Mouse (Mus musculus) embryonic fibroblast, embryonic 13.5 days (primary cell): ENCODE measurements at regions not wholly inside any gene's neighbourhood (a gene's known extent, or its start where the extent isn't known, plus 50 kb on each side); places are given as distances from the start of the nearest gene placed in this dataset.
"Not testable (repeated sequence)": the region's sequence is repeated elsewhere in the genome, so short reads cannot be mapped to it uniquely, and the experiment has no call there.

Source experiments
- H3K27ac ChIP-seq: 2 replicates; pipeline ENCODE4 v1.5.1; 2012; ENCODE audit warnings: low read length, control low read depth, inconsistent platforms; ENCODE audit not compliant: insufficient read depth
- H3K4me1 ChIP-seq: 2 replicates; pipeline ENCODE4 v1.6.1; 2011; ENCODE audit warnings: low read length; ENCODE audit not compliant: control insufficient read depth, insufficient read depth
- H3K4me3 ChIP-seq: 2 replicates; pipeline ENCODE4 v1.5.1; 2011; ENCODE audit warnings: mild to moderate bottlenecking, control low read depth, low read length; ENCODE audit not compliant: insufficient read depth
- CTCF ChIP-seq: IDR thresholded peaks from 2 replicates; pipeline ENCODE4 v1.5.1; 2011; ENCODE audit warnings: mild to moderate bottlenecking, control low read depth, low read length, moderate library complexity, borderline replicate concordance; ENCODE audit not compliant: insufficient read depth
- POLR2A ChIP-seq: IDR thresholded peaks from 2 replicates; pipeline ENCODE4 v1.6.1; 2011; ENCODE audit warnings: low read depth, mild to moderate bottlenecking, control low read depth, low read length, moderate library complexity

- no peak for TF ChIP-seq POLR2A
- no peak for TF ChIP-seq CTCF
- Histone ChIP-seq H3K27ac (no peak overlapping the region), H3K4me1 (no peaks in the 10 kb centered on the region), H3K4me3 (no peak overlapping the region)
Observed at GRCm38 (mm10) chr16:50783784-50784650, 193.1 kb upstream of the Ccdc54 start.

GRCm38 (mm10) chr16:50783240-50783639, 192.3 kb upstream of the Ccdc54 start:
- H3K4me1 ChIP-seq = no peaks in the 10 kb centered on the region
- no peak overlapping the region for H3K4me3 ChIP-seq
- TF ChIP-seq CTCF (no peak), POLR2A (no peak)
- no peak overlapping the region for H3K27ac ChIP-seq

GRCm38 (mm10) chr16:50779030-50779784, 188.3 kb upstream of the Ccdc54 start:
- Histone ChIP-seq H3K27ac (no peak overlapping the region), H3K4me1 (no peaks in the 10 kb centered on the region), H3K4me3 (no peak overlapping the region)
- TF ChIP-seq POLR2A = no peak
- no peak for TF ChIP-seq CTCF

DNA sequence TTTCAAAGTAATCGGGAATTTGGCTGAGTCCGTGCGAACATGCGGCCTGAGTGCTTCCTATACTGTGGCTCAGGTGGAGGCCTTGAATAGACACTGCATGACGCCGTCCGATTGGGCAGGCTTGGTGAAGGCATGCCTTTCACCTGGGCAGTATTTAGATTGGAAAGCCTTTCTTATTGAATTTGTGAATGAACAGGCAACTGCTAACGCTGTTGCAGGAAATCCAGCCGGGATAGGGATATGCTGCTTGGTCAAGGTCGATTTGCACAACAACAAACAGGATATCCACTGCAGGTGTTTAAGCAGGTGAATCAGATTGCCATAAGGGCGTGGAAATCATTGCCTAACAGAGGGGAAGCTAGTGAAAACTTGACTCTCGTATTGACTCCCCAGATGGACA, 183.7 kb upstream of the Ccdc54 start:
- H3K4me3 ChIP-seq, H3K27ac ChIP-seq, H3K4me1 ChIP-seq: not testable (repeated sequence)

DNA sequence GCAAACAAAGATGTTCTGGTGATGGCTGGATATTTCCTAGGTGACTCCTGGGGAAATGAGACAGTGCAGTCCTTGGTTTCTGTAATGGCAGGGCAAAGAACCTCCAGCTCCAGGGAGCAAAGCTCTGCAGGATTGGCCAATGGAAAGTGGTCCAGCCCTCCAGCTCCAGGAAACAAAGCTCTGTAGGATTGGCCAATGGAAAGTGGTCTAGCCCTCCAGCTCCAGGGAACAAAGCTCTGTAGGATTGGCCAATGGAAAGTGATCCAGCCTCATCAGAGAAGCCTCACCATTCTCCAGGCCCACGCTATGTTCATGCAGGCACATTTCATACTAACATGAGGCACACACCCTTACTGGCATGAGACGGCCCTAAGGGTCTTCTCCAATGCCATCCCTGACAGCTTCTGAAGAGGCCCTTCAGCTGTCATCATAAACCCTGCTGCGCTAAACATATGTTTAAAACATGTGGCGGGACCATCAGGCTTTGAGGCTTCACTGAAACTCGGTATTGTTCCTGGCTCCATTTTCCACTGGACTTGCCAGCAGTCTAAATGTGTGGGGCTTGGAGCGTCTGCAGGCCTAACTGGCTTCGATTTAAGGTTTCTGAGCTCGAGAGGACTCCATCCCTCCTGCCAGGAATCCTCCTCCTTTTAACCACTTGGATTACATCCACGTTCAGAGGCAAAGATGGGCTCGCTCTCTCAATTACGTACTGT, 175.3 kb upstream of the Ccdc54 start:
- no peaks in the 10 kb centered on the region for H3K4me1 ChIP-seq
- H3K4me3 ChIP-seq = no peak overlapping the region
- no peak for TF ChIP-seq POLR2A
- TF ChIP-seq CTCF = no peak
- no peak overlapping the region for H3K27ac ChIP-seq

DNA sequence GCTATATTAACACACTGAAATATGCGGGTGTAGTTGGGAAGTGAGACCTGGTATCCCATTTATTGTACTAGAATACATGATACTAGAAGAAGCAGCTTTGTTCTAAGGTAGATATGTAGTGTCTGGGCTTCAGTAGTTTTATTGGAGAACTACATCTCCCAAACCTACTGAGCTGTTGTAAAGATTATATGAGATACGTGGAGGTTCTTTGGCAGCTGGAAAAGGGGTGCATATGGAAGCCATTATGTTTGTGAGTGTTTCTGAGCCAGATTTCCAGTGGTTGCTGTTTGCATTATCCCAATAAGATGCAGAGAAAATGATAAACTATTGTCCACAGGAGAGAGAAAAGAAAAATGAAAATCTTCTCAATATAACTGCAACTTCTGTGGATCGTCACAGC, 171.1 kb upstream of the Ccdc54 start:
- H3K27ac ChIP-seq = no peak overlapping the region

GRCm38 (mm10) chr16:50759979-50760378, 169.0 kb upstream of the Ccdc54 start:
- H3K4me1 ChIP-seq = 0 out of 2 replicates have a peak, but pooled peaks cover 2% of the 10 kb centered on the region
- no peak overlapping the region for H3K27ac ChIP-seq
- TF ChIP-seq CTCF (no peak), POLR2A (no peak)
- no peak overlapping the region for H3K4me3 ChIP-seq

More for the DNA sequence above, 171.1 kb upstream of the Ccdc54 start:
- no peaks in the 10 kb centered on the region for H3K4me1 ChIP-seq
- TF ChIP-seq CTCF (no peak), POLR2A (no peak)
- no peak overlapping the region for H3K4me3 ChIP-seq

GRCm38 (mm10) chr16:50756696-50757095, 165.7 kb upstream of the Ccdc54 start:
- H3K27ac ChIP-seq = no peak overlapping the region
- TF ChIP-seq CTCF (peak; percentile 47; the same call in 1 of the 2 replicates), POLR2A (no peak)
- peaks cover 9% of the 10 kb centered on the region for H3K4me1 ChIP-seq
- no peak overlapping the region for H3K4me3 ChIP-seq

DNA sequence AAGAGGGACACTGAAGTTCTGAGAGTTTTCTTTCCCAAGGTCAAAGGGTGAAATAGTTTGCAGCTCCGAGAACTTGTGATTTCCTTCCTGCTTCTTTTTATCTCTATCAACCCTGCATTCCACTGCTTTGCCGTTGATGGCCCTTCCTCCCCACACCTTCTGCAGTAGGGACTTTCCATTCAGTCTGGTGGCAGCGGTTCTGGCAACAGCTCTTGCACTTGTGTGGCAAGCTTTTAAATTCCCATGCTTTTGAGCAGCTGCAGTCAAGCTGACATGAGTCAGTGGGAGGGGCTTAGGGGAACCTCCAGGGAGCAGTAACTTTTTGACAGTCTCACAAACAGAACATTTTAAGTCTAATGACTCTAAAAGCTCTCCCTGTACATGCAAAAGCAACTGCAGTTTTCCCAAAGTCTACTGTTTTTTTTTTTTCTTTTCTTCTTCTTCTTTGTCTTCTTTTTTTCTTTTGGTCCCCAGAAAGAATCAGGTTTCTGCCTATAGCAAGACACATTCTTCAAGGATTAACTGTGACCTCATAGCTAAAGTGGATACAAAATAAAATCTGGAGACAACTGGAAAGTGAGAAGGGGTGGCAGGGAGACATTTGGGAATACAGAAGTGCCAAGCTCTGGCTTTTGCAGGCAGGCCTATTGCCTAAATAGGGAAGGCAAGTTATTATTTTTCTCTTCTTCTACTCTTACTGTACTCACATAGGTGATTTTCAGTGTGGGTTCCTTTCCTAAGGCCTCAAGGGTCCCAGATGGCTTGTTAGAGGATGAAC, 162.8 kb upstream of the Ccdc54 start:
- Histone ChIP-seq H3K4me1 (peaks cover 14% of the 10 kb centered on the region), H3K27ac (peak overlapping the region; percentile 71), H3K4me3 (no peak overlapping the region)
- peak; percentile 44; the same call in 1 of the 2 replicates for TF ChIP-seq POLR2A
- TF ChIP-seq CTCF = no peak
